Mouse (Mus musculus) stomach, postnatal 0 days (tissue): Measurements from ENCODE around the gene Coro2b.
A peak's percentile ranks its signal among the peaks of the same experiment; 100 is the strongest.

Experiments used
- CTCF ChIP-seq: IDR thresholded peaks from 2 replicates; pipeline ENCODE4 v1.5.1; 2016; ENCODE audit warnings: antibody characterized with exemption, low read depth, mild to moderate bottlenecking, moderate library complexity
- EP300 ChIP-seq: optimal IDR thresholded peaks from 2 replicates; pipeline ENCODE3; 2016; ENCODE audit warnings: antibody characterized with exemption

DNA sequence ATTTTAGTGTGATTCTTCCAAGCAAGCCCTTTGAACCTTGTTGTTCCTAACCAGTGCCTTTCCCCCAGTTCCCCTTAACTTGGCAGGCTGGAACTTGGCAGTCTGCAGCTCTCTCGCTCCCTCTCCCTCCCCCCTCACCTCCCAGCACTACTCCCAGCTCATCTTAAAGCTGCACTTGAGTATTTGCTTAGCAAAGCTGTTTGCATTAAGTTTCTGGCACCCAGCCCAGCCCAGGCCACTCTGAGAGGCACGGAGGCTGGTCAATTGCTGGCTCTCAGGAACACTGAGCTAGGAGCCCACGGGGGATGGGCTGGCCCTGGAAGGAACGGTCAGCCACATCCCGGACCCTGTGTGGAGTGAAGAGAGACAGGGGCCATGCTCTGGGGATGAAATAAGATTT is 80.8 kb downstream of the Coro2b start:
- 0 out of 2 replicates have a peak, but pooled peaks have one; percentile 11 for TF ChIP-seq CTCF
- no peak for TF ChIP-seq EP300
